Mouse (Mus musculus) monocyte, adult 5-6 weeks (primary cell): Measurements from ENCODE around the gene Arhgap4. TPM values are rescaled to one million over a fixed set of nuclear protein-coding genes. Genes with fewer than 3 reads are reported as not detected.

Experiments
- ATAC-seq: fragments of 153-309, 156-312 bp; replicated peaks from 2 replicates; pipeline ENCODE4 v1.8.0; 2017; ENCODE audit warnings: mild to moderate bottlenecking; ENCODE audit not compliant: low TSS enrichment, insufficient number of reproducible peaks, severe bottlenecking, poor library complexity, low FRiP score
- total RNA-seq: library from RNA; stranded (forward); fragments of 200-1000, 200-491, 200-594 nt; gene quantifications from 3 replicates; pipeline ENCODE4 v1.2.3, GENCODE M21; 2017

The Arhgap4 gene
- total RNA-seq, 1 experiment from 2014 or later: 164 TPM

DNA sequence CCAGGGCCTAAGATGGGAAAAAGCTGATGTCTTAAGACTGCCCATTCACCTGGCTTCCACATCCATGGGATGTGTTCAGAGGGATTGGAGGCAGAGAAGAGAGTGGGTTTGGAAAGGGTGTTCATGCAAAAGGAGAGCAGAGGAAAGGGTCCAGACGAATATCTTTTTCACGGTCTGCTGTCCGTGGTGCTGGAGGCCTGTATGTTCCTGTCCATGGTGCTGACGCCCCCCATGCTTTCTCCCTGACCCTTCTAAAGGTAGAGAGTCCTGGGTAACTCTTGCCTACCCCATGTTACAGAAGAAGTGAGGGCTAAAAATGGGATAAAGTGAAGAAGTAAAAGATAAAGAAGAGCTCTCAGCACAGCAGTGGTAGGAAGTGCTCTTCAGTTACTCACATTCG, 52.3 kb downstream of the Arhgap4 start:
- ATAC-seq: no peak

GRCm38 (mm10) chrX:73867852-73868251, 53.8 kb downstream of the Arhgap4 start:
- ATAC-seq: no peak

- ATAC-seq: no peak
These were observed 54.4 kb downstream of the Arhgap4 start for GRCm38 (mm10) chrX:73867256-73867655.

GRCm38 (mm10) chrX:73864692-73865091, 57.0 kb downstream of the Arhgap4 start:
- ATAC-seq: no peak

DNA sequence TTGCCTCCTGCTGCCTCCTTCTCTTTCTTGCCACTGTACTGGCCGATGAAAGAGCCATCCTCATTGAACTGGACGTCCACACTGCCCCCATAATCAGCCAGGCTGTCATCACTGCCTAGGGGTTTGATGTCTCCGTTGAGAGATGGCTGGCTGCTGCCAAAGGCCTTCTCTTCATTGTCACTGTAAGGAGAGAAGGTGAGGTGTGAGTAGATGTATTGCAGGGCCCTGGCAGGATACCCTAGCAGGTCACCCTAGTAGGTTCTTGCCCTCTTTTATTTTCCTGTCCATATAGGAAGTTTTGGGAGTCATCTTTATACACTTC, 66.6 kb downstream of the Arhgap4 start:
- ATAC-seq: no peak

- no peak for ATAC-seq
These were observed 67.2 kb downstream of the Arhgap4 start for GRCm38 (mm10) chrX:73854326-73855086.

Other genes with a start within 250 kb of the Arhgap4 start
- 0.49 TPM in 1 of 3 replicates, not detected in the others for gene Slc6a8, start 248.7 kb downstream of the Arhgap4 start, total RNA-seq
- gene Bcap31, start 205.7 kb downstream of the Arhgap4 start, total RNA-seq: 223 to 253 TPM (median 241 TPM) in 3 replicates
- 23.6 to 41.6 TPM (median 26.6 TPM) in 3 replicates for gene Abcd1, start 205.3 kb downstream of the Arhgap4 start, total RNA-seq
- gene Plxnb3, start 164.8 kb downstream of the Arhgap4 start, total RNA-seq: 2.7 to 6.1 TPM (median 3.9 TPM) in 3 replicates
- 12.0 to 20.5 TPM (median 19.1 TPM) in 3 replicates for gene Srpk3, start 147.5 kb downstream of the Arhgap4 start, total RNA-seq
- 95.4 to 128 TPM (median 113 TPM) in 3 replicates for gene Idh3g, start 135.0 kb downstream of the Arhgap4 start, total RNA-seq
- 136 to 151 TPM (median 138 TPM) in 3 replicates for gene Ssr4, start 134.8 kb downstream of the Arhgap4 start, total RNA-seq
- 0.68 to 2.9 TPM (median 1.9 TPM) in 3 replicates for gene Pdzd4, start 96.9 kb downstream of the Arhgap4 start, total RNA-seq
- 0.96 to 1.9 TPM (median 1.3 TPM) in 3 replicates for gene Avpr2, start 29.8 kb downstream of the Arhgap4 start, total RNA-seq
- gene L1cam, start 25.8 kb downstream of the Arhgap4 start, total RNA-seq: 59.8 to 83.7 TPM (median 81.0 TPM) in 3 replicates
- gene Naa10, start 74 bp upstream of the Arhgap4 start, total RNA-seq: 32.0 to 50.3 TPM (median 42.9 TPM) in 3 replicates
- 15.9 to 27.6 TPM (median 20.8 TPM) in 3 replicates for gene Renbp, start 9.0 kb upstream of the Arhgap4 start, total RNA-seq
- 21.4 to 45.9 TPM (median 24.5 TPM) in 3 replicates for gene Hcfc1, start 44.5 kb upstream of the Arhgap4 start, total RNA-seq
- gene Irak1, start 102.0 kb upstream of the Arhgap4 start, total RNA-seq: 44.2 to 65.0 TPM (median 58.3 TPM) in 3 replicates
- gene Opn1mw, start 205.6 kb upstream of the Arhgap4 start, total RNA-seq: not detected in 3 replicates
- gene Mecp2, start 213.5 kb upstream of the Arhgap4 start, total RNA-seq: 22.6 to 35.0 TPM (median 27.3 TPM) in 3 replicates
- gene Tex28, start 246.0 kb upstream of the Arhgap4 start, total RNA-seq: not detected in 3 replicates